Mouse (Mus musculus): Measurements from ENCODE around the gene Olfr830.
"Not testable (repeated sequence)": the region's sequence is repeated elsewhere in the genome, so short reads cannot be mapped to it uniquely, and the experiment has no call there.

Gene Olfr830

DNA sequence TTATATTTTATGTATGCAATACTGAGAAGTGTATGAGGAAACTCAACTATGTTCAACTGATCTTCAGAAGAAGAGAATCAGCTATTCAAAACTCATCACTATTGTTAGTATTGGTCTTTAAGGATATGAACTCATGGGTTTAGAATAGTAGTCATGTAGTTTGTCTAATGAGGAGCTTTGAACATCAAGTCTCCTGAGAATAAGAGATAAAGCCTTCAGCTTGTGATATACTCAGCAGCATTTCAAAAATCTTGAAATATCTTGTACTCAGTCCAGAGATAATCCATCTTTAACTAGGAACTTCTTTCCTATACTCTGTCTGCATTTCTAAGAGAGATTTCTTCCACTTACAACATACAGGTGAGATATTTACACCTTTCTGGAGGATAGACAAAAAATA lies at the start of gene Olfr830:
TSS of gene Olfr830 (plus strand) at position 301 of the 400 bp plus-strand sequence.
- DNase-seq, result no peak

DNA sequence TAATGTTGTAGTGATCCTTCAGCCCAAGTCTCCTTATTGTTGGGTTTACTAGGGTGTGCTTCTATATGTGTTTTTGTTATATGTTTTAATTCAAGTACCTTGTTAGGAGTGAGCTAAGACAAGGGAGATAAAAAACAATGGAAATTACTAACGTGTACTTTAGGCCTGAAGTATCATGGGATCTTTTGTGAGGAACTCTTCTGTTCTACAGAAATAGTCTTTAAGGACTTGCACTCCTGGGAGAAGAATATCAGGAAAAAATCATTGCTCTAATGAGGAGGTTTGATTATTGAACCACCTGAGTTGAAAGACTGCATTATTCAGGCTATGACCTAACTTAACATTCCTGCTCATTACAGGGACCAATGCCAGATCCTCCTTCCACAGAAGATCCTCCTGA lies 19.9 kb upstream of the Olfr830 start, which contains the start of gene Olfr829:
TSS of gene Olfr829 (plus strand) at position 301 of the 400 bp plus-strand sequence.
- no peak for DNase-seq

DNA sequence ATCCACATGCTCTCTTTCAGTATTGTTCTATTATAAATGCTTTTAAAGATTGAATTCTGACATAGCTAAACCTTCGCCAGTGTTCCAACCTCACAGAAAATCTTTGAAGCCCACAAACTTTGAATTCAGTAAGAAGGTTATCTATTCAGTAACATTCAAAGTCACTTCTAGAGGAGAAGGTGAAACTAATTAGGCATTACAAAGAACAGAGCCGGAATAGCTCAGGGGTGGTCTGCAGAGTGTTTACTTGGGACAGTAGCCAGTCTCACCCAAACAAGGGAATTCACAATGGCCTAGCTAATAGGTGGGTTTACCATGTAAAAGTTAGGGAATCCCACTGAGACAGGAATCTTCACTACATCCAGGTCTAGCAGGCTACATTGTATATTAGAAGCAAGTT lies 33.2 kb downstream of the Olfr830 start:
- DNase-seq, result not testable (repeated sequence)

DNA sequence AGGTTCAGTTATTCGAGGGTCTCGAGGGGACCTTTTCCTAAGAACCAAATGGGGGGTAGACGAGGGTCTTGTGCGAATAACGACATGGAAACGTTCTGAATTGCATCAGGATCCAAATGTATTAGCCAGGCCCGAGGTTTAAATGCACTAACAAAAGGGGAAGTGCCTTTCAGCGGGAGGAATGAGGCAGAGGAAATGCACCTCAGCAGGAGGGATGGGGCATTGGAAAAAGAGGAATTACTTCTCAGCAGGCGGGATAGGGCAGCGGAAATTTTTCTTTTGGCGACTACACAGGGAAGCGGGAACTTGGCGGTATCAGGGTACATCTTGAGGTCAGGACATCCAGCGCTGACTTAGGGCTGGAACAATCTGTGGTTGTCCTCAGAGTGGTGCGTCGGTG lies 53.4 kb downstream of the Olfr830 start:
- not testable (repeated sequence) for DNase-seq
